Mouse (Mus musculus) midbrain, postnatal 0 days (tissue): ENCODE measurements around the gene Sox5. TPM values are rescaled to one million over a fixed set of nuclear protein-coding genes. Genes with fewer than 3 reads are reported as not detected.
A peak's percentile ranks its signal among the peaks of the same experiment; 100 is the strongest.

Experiments
- ATAC-seq: fragments of 200-750 bp; cut with Nextera tagmentation; 2 replicates; pipeline ENCODE4 v1.8.0; 2017; ENCODE audit warnings: moderate number of reproducible peaks, mild to moderate bottlenecking, moderate TSS enrichment, moderate library complexity; ENCODE audit not compliant: low FRiP score
- DNase-seq: peaks from one replicate; pipeline ENCODE4 v3.0.0-alpha.2; 2015; ENCODE audit warnings: low spot score
- H3K27ac ChIP-seq: fragments of 300-500 bp; sonication (generic); 2 replicates; pipeline ENCODE4 v1.5.1; 2014; ENCODE audit warnings: low read depth, mild to moderate bottlenecking, low read length, mixed read lengths
- H3K27me3 ChIP-seq: fragments of 300-500 bp; sonication (generic); 2 replicates; pipeline ENCODE4 v1.6.1; 2014; ENCODE audit warnings: low read length, control low read depth, mixed read lengths; ENCODE audit not compliant: insufficient read depth
- H3K36me3 ChIP-seq: fragments of 300-500 bp; sonication (generic); 2 replicates; pipeline ENCODE4 v1.6.1; 2014; ENCODE audit warnings: low read length, control low read depth, mixed read lengths; ENCODE audit not compliant: insufficient read depth
- H3K4me1 ChIP-seq: fragments of 300-500 bp; sonication (generic); 2 replicates; pipeline ENCODE4 v1.6.1; 2014; ENCODE audit warnings: mild to moderate bottlenecking, control low read depth, antibody characterized with exemption, low read length, mixed read lengths; ENCODE audit not compliant: insufficient read depth
- H3K4me2 ChIP-seq: fragments of 300-500 bp; sonication (generic); 2 replicates; pipeline ENCODE4 v1.6.1; 2014; ENCODE audit warnings: low read depth, mild to moderate bottlenecking, low read length, mixed read lengths; ENCODE audit not compliant: poor library complexity, severe bottlenecking
- H3K4me3 ChIP-seq: fragments of 300-500 bp; sonication (generic); 2 replicates; pipeline ENCODE4 v1.5.1; 2014; ENCODE audit warnings: low read depth, mild to moderate bottlenecking, low read length, moderate library complexity
- H3K9ac ChIP-seq: fragments of 300-500 bp; sonication (generic); replicated peaks from 2 replicates; pipeline ENCODE4 v1.6.1; 2014; ENCODE audit warnings: mild to moderate bottlenecking, low read length, moderate library complexity, mixed read lengths; ENCODE audit not compliant: poor library complexity, severe bottlenecking
- H3K9me3 ChIP-seq: fragments of 300-500 bp; sonication (generic); 2 replicates; pipeline ENCODE4 v1.6.1; 2016; ENCODE audit warnings: low read length, control low read depth
- CTCF ChIP-seq: IDR thresholded peaks from 2 replicates; pipeline ENCODE4 v1.5.1; 2016; ENCODE audit warnings: antibody characterized with exemption, mild to moderate bottlenecking
- WGBS: fragments of 180-500 bp; shearing (Covaris S2); extraction: QIAGEN DNeasy Blood & Tissue Kit; methylation state at CpG from one replicate; pipeline ENCODE4 v1.1.7; 2014; 5-methylcytosine and 5-hydroxymethylcytosine counted together
- polyA plus RNA-seq: library from polyadenylated mRNA; unstranded; fragments of >200 nt; fragmentation: Nextera tagmentation; extraction: Ambion mirVana; gene quantifications from 2 replicates; pipeline ENCODE4 v1.2.1, GENCODE M21; 2015
- total RNA-seq: library from RNA; depleted of rRNA; stranded (reverse); fragments of >200 nt; gene quantifications from 2 replicates; pipeline ENCODE4 v1.2.3, GENCODE M21; 2014

Gene Sox5
- total and polyA plus RNA-seq, 2 experiments from 2014 or later = 11.3 to 25.0 TPM

DNA sequence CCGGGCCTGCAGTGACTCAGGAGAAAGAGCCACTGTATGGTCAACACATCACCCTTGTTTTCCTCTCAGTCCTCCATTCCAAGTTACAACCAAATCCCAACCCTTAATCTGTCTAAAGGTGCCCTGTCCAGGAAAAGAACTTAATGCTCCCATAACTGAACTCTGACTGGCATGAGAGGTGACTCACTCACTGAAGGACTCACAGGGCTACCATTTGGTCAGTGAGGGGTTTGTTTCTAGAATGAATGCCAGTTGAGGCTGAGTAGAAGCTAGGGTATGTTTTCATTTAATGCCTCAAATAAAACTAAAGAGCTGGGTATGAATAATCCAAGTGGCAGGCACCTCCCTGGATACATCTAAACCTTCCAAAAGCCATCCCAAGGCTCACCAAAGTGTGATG lies 484.6 kb downstream of the Sox5 start:
- no peaks in the 10 kb centered on the region for H3K4me1 ChIP-seq
- H3K4me2 ChIP-seq = no peak overlapping the region
- WGBS = 82% methylated on average over 1 of the region's 1 CpGs
- H3K9me3 ChIP-seq = no peaks in the 10 kb centered on the region
- no peak for TF ChIP-seq CTCF
- DNase-seq (no peak), ATAC-seq (no peak)
- H3K27ac ChIP-seq = no peak overlapping the region
- no peak overlapping the region for H3K9ac ChIP-seq
- no peak overlapping the region for H3K4me3 ChIP-seq
- H3K36me3 ChIP-seq = no peaks in the 10 kb centered on the region
- no peaks in the 10 kb centered on the region for H3K27me3 ChIP-seq

DNA sequence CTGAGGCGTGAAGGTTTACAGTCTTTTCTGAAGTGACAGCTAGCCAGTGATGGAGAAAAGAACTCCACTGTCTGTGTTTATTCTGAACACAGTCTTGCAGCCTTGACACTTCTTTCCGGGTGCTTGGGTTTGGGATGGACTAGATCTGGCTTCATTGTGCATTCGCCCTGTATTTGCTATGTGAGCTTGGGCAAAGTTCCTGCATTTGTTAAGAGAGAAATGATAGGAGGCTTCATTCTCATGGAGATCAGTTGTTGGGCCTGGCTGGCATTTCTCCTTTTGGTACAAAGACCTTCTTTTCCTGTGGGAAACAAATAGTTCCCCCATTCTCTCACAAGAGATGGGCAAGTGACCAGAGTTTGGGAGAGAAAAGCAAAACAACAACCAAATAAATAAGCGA lies 490.3 kb downstream of the Sox5 start:
- DNase-seq (peak; percentile 19), ATAC-seq (no peak)
- Histone ChIP-seq H3K4me3 (no peak overlapping the region), H3K9me3 (no peaks in the 10 kb centered on the region), H3K27ac (no peak overlapping the region), H3K4me1 (no peaks in the 10 kb centered on the region), H3K4me2 (no peak overlapping the region), H3K27me3 (no peaks in the 10 kb centered on the region), H3K9ac (no peak overlapping the region), H3K36me3 (no peaks in the 10 kb centered on the region)
- TF ChIP-seq CTCF = no peak
- 75% methylated on average over 4 of the region's 4 CpGs for WGBS

- no peaks in the 10 kb centered on the region for H3K36me3 ChIP-seq
- no peak overlapping the region for H3K4me3 ChIP-seq
- no peak for TF ChIP-seq CTCF
- WGBS = 86% methylated on average over 4 of the region's 4 CpGs
- H3K9me3 ChIP-seq = no peaks in the 10 kb centered on the region
- H3K4me2 ChIP-seq = no peak overlapping the region
- no peaks in the 10 kb centered on the region for H3K27me3 ChIP-seq
- H3K27ac ChIP-seq = no peak overlapping the region
- ATAC-seq (no peak), DNase-seq (no peak)
- no peak overlapping the region for H3K9ac ChIP-seq
- H3K4me1 ChIP-seq = no peaks in the 10 kb centered on the region
Observed at GRCm38 (mm10) chr6:144286122-144286521, 495.7 kb downstream of the Sox5 start.

GRCm38 (mm10) chr6:144283191-144283590 lies 498.6 kb downstream of the Sox5 start:
- WGBS = 86% methylated on average over 6 of the region's 8 CpGs
- no peak overlapping the region for H3K27ac ChIP-seq
- no peak overlapping the region for H3K4me2 ChIP-seq
- ATAC-seq (no peak), DNase-seq (no peak)
- H3K9ac ChIP-seq = no peak overlapping the region
- H3K27me3 ChIP-seq = no peaks in the 10 kb centered on the region
- H3K9me3 ChIP-seq = no peaks in the 10 kb centered on the region
- H3K4me3 ChIP-seq = no peak overlapping the region
- no peaks in the 10 kb centered on the region for H3K4me1 ChIP-seq
- no peaks in the 10 kb centered on the region for H3K36me3 ChIP-seq
- TF ChIP-seq CTCF = no peak

- DNase-seq (peak; percentile 55), ATAC-seq (no peak)
- Histone ChIP-seq H3K27me3 (no peaks in the 10 kb centered on the region), H3K4me3 (no peak overlapping the region), H3K9ac (no peak overlapping the region), H3K36me3 (no peaks in the 10 kb centered on the region), H3K27ac (no peak overlapping the region), H3K4me2 (no peak overlapping the region), H3K9me3 (no peaks in the 10 kb centered on the region), H3K4me1 (no peaks in the 10 kb centered on the region)
- TF ChIP-seq CTCF = no peak
- 79% methylated on average over 12 of the region's 12 CpGs for WGBS
Observed at GRCm38 (mm10) chr6:144282756-144283155, 499.0 kb downstream of the Sox5 start.

DNA sequence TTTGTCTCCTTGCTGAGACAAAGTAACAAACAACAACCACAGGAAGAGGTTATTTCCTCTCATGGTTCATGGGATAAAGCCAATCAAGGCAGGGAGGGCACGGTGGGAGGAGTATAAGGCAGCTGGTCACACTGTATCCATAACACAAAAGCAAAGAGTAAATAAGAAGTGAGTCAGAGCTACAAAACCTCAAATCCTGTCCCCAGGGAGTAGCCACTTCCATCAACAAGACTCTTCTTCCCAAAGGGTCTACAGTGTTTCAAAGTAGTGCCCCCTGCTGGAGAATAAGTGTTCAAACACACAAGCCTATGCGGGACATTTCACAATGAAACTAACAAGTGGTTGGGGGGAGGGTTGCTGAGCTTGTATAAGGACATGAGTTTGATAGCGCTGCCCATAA lies 500.1 kb downstream of the Sox5 start:
- Histone ChIP-seq H3K36me3 (no peaks in the 10 kb centered on the region), H3K27me3 (no peaks in the 10 kb centered on the region), H3K4me1 (no peaks in the 10 kb centered on the region), H3K27ac (no peak overlapping the region), H3K4me3 (no peak overlapping the region), H3K4me2 (no peak overlapping the region), H3K9ac (no peak overlapping the region), H3K9me3 (no peaks in the 10 kb centered on the region)
- peak; percentile 12; the same call in 1 of the 2 replicates for TF ChIP-seq CTCF
- WGBS = 96% methylated on average over 3 of the region's 3 CpGs
- ATAC-seq (no peak), DNase-seq (no peak)
